Mouse (Mus musculus) small intestine, adult 2 months (tissue): ENCODE measurements at regions not wholly inside any gene's neighbourhood (a gene's known extent, or its start where the extent isn't known, plus 50 kb on each side); places are given as distances from the start of the nearest gene placed in this dataset.

ENCODE experiments used
- H3K27ac ChIP-seq: fragments of 200-500 bp; 2 replicates; pipeline ENCODE4 v1.5.1; 2012; ENCODE audit warnings: low read depth, low read length, control low read depth, inconsistent platforms; ENCODE audit not compliant: insufficient read depth
- H3K27me3 ChIP-seq: fragments of 200-500 bp; 2 replicates; pipeline ENCODE4 v1.6.1; 2012; ENCODE audit warnings: mild to moderate bottlenecking, moderate library complexity, low read length, inconsistent platforms; ENCODE audit not compliant: control insufficient read depth, insufficient read depth
- H3K36me3 ChIP-seq: fragments of 200-500 bp; 2 replicates; pipeline ENCODE4 v1.6.1; 2012; ENCODE audit warnings: mild to moderate bottlenecking, low read length, control low read depth, inconsistent platforms; ENCODE audit not compliant: control insufficient read depth, insufficient read depth
- H3K4me1 ChIP-seq: fragments of 200-500 bp; 2 replicates; pipeline ENCODE4 v1.6.1; 2012; ENCODE audit warnings: low read length, inconsistent platforms, mixed read lengths; ENCODE audit not compliant: control insufficient read depth, insufficient read depth, insufficient read length
- H3K4me3 ChIP-seq: fragments of 200-500 bp; 2 replicates; pipeline ENCODE4 v1.5.1; 2012; ENCODE audit warnings: low read depth, mild to moderate bottlenecking, control low read depth, inconsistent platforms, low read length, moderate library complexity
- CTCF ChIP-seq: fragments of 200-500 bp; IDR thresholded peaks from 2 replicates; pipeline ENCODE4 v1.5.1; 2012; ENCODE audit warnings: low read depth, mild to moderate bottlenecking, control low read depth, inconsistent platforms, low read length, moderate library complexity, mixed read lengths; ENCODE audit not compliant: insufficient replicate concordance, insufficient read length; ENCODE audit errors: extremely low read depth
- POLR2A ChIP-seq: fragments of 200-500 bp; IDR thresholded peaks from 2 replicates; pipeline ENCODE4 v1.6.1; 2012; ENCODE audit warnings: low read depth, mild to moderate bottlenecking, control low read depth, inconsistent platforms, low read length, moderate library complexity
- WGBS: fragments of 180-500 bp; shearing (Covaris S2); methylation state at CpG from one replicate; pipeline ENCODE4 v1.1.7; 2018; 5-methylcytosine and 5-hydroxymethylcytosine counted together

DNA sequence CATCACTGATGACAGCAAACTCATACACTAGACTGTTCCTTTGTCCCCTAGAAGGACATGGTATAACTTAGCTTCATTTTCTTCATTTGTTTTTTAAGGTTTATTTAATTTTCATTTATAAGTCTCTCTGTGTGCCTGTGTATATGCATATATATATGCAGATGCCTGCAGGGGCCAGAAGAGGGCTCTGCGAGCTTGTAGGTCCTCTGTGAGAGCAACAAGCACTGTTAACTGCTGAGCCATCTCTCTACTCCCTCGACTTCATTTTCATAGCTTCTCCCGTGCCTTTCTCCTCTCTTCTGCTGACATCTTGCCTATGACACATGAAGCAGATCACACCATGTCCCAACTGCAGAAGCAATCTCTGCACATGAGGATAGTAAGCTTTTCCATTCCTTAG, 72.9 kb upstream of the Foxn3 start:
- WGBS, result 79% methylated on average over 3 of the region's 3 CpGs
- Histone ChIP-seq H3K4me3 (no peak overlapping the region), H3K27me3 (no peaks in the 10 kb centered on the region), H3K27ac (no peak overlapping the region), H3K4me1 (no peaks in the 10 kb centered on the region; the same call in 1 of the 2 replicates), H3K36me3 (no peaks in the 10 kb centered on the region)
- no peak for TF ChIP-seq CTCF
- no peak for TF ChIP-seq POLR2A

DNA sequence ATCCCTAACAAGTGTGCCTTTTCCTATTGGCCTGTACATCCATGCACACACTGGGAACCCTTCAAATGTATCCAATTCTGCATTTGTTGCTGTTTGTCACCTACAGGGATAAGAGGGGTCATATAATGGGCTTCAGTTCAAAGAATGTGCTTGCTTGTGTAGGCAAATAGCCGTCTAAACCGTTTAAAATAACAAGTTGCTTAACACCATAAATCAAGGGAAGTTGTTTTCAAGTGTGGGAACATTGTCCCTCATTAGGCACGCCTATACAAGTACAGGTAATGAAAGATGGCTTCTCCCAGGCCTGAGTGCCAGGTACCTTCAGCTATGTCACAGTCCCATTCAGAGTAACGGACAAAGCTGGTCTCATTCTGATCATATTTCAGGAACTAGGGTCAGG, 72.0 kb upstream of the Foxn3 start:
- TF ChIP-seq CTCF, result no peak
- no peak for TF ChIP-seq POLR2A
- Histone ChIP-seq H3K4me3 (no peak overlapping the region), H3K27ac (no peak overlapping the region), H3K27me3 (no peaks in the 10 kb centered on the region), H3K36me3 (no peaks in the 10 kb centered on the region), H3K4me1 (no peaks in the 10 kb centered on the region; the same call in 1 of the 2 replicates)
- 58% methylated on average over 4 of the region's 4 CpGs for WGBS

DNA sequence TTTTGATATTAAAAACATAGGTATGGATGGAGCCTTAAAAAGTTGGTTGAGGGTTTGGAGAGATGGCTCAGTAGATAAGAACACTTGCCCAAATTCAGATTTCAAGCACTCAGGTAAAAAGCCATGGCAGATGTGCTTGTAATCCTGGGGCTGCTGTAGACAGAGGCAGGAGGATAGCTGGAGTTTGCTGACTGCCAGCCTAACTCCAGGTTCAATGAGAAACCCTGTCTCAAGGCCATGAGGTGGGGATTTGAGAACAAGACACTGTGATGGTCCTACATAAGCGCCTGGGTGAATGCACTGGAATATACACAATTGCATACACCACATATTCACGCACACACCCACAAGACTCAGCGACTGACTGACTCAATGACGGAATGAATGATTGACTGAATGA, 71.3 kb upstream of the Foxn3 start:
- 92% methylated on average over 4 of the region's 4 CpGs for WGBS
- H3K4me3 ChIP-seq, result no peak overlapping the region
- no peak overlapping the region for H3K27ac ChIP-seq
- no peaks in the 10 kb centered on the region for H3K27me3 ChIP-seq
- TF ChIP-seq CTCF (no peak), POLR2A (no peak)
- no peaks in the 10 kb centered on the region for H3K36me3 ChIP-seq
- H3K4me1 ChIP-seq, result no peaks in the 10 kb centered on the region; the same call in 1 of the 2 replicates

DNA sequence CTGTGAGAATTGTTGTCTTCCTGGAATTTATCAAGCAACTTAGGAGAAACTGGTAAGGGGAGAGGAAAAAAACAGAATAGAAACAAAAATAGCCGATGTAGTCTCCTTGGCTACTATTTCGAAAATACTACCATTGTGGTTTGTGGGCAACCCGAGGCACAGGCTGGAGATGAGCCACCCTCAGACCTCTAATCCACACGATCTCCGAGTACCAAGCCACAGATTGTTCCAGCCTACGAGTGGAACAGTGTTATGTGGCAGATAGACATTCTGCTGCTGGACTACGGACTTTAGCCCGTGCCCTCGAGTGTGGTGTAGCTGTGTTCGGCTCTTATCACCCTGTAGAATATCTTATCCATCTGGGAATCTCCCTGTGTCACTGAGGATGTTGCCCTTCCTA, 70.3 kb upstream of the Foxn3 start:
- Histone ChIP-seq H3K4me3 (no peak overlapping the region), H3K36me3 (no peaks in the 10 kb centered on the region), H3K27ac (no peak overlapping the region), H3K4me1 (no peaks in the 10 kb centered on the region; the same call in 1 of the 2 replicates), H3K27me3 (no peaks in the 10 kb centered on the region)
- 43% methylated on average over 10 of the region's 10 CpGs for WGBS
- TF ChIP-seq POLR2A (no peak), CTCF (no peak)

DNA sequence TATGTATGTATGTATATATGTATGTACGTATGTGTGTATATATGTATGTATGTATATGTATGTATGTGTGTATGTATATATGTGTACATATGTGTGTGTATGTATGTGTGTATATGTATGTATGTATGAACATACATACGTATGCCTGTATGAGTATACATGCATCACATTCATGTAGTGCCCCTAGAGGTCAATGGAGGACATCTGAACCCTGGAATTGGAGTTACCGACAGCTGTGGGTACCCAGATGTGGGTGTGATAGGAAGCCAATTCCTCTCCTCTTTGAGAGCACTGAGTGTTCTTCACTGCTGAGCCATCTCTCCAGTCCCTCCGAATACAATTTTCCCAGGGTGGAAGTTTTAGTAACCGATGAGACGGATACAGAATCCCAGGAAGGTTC, 69.6 kb upstream of the Foxn3 start:
- TF ChIP-seq CTCF (no peak), POLR2A (no peak)
- H3K4me3 ChIP-seq, result no peak overlapping the region

DNA sequence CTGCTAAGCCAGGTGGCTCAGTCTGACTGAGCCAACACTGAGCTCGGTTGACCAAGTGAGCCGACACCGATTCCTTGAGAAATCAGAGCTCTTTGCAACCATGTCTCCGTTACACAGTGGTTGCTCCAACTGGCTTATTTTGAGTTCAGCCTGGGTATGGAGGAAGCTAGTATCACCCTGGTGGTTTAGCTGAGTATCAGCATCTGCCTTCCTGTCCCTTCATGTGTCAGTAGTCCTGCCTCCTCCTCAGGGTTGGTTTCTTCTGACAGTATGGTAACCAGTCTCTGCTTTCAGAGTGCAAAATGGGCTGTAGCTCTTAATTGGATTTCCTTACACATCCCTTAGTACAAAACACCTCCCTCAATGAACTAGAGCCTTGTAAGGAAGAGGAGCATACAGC, 66.2 kb upstream of the Foxn3 start:
- Histone ChIP-seq H3K4me1 (no peaks in the 10 kb centered on the region; the same call in none of the 2 replicates), H3K36me3 (no peaks in the 10 kb centered on the region), H3K27ac (no peak overlapping the region), H3K4me3 (no peak overlapping the region), H3K27me3 (no peaks in the 10 kb centered on the region)
- TF ChIP-seq POLR2A, result no peak
- TF ChIP-seq CTCF, result no peak
- 95% methylated on average over 4 of the region's 4 CpGs for WGBS

More for the DNA sequence above, 69.6 kb upstream of the Foxn3 start:
- no peaks in the 10 kb centered on the region for H3K27me3 ChIP-seq
- 92% methylated on average over 6 of the region's 6 CpGs for WGBS
- H3K36me3 ChIP-seq, result no peaks in the 10 kb centered on the region
- H3K4me1 ChIP-seq, result no peaks in the 10 kb centered on the region; the same call in none of the 2 replicates
- H3K27ac ChIP-seq, result no peak overlapping the region

DNA sequence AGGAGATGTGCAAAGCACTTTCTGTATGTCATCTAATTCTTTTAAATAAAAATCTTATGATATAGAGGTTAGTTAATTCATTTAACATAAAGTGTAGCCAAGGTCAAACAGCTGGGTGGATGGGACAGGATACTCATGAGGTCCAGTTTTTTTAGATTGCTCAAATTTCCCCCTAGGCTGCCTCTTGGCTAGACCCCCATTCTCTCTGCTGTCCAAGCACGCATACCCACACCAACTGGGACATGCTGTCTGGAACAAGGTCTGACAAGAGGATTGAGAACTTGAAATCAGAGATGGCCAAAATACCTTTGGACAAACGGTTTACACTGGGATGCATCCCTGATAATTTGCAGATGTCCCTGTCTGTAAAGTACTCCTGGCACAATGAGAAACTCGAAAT, 65.0 kb upstream of the Foxn3 start:
- no peaks in the 10 kb centered on the region for H3K36me3 ChIP-seq
- H3K4me1 ChIP-seq, result no peaks in the 10 kb centered on the region; the same call in none of the 2 replicates
- no peak overlapping the region for H3K27ac ChIP-seq
- H3K4me3 ChIP-seq, result no peak overlapping the region
- no peaks in the 10 kb centered on the region for H3K27me3 ChIP-seq
- TF ChIP-seq POLR2A (no peak), CTCF (no peak)
- 75% methylated on average over 3 of the region's 3 CpGs for WGBS

DNA sequence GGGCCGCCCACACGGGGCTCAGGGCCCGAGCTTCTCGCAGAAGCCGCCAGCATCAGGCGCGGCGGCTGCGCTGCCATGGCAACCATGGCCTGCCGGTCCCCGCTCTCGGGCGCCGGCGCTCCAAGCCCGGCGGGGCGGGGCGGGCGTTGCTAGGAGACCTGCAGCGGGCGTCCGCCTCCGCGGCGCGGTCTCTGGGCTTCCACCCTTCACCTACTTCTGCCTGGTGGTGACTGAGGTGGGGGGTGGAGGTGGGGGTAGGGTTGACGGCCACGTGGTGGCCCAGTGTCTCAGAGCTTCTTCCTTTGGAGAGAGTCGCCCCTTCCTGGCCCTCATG, 64.5 kb upstream of the Foxn3 start:
- Histone ChIP-seq H3K27ac (no peak overlapping the region), H3K4me3 (peak overlapping the region; percentile 82), H3K27me3 (no peaks in the 10 kb centered on the region), H3K4me1 (no peaks in the 10 kb centered on the region; the same call in none of the 2 replicates), H3K36me3 (no peaks in the 10 kb centered on the region)
- TF ChIP-seq POLR2A, result no peak
- WGBS, result under 1% methylated on average over 30 of the region's 30 CpGs
